Mouse (Mus musculus) embryonic fibroblast, embryonic 13.5 days (primary cell): ENCODE results near the gene Cap2. TPM values are rescaled to one million over a fixed set of nuclear protein-coding genes. Genes with fewer than 3 reads are reported as not detected.

Source experiments
- H3K27ac ChIP-seq: 2 replicates; pipeline ENCODE4 v1.5.1; 2012; ENCODE audit warnings: low read length, control low read depth, inconsistent platforms; ENCODE audit not compliant: insufficient read depth
- H3K4me1 ChIP-seq: 2 replicates; pipeline ENCODE4 v1.6.1; 2011; ENCODE audit warnings: low read length; ENCODE audit not compliant: control insufficient read depth, insufficient read depth
- H3K4me3 ChIP-seq: 2 replicates; pipeline ENCODE4 v1.5.1; 2011; ENCODE audit warnings: mild to moderate bottlenecking, control low read depth, low read length; ENCODE audit not compliant: insufficient read depth
- CTCF ChIP-seq: IDR thresholded peaks from 2 replicates; pipeline ENCODE4 v1.5.1; 2011; ENCODE audit warnings: mild to moderate bottlenecking, control low read depth, low read length, moderate library complexity, borderline replicate concordance; ENCODE audit not compliant: insufficient read depth
- POLR2A ChIP-seq: IDR thresholded peaks from 2 replicates; pipeline ENCODE4 v1.6.1; 2011; ENCODE audit warnings: low read depth, mild to moderate bottlenecking, control low read depth, low read length, moderate library complexity
- polyA plus RNA-seq: library from polyadenylated mRNA; stranded (reverse); fragments of >200 nt; gene quantifications from 2 replicates; pipeline ENCODE4 v1.2.4, GENCODE M21; 2011; ENCODE audit warnings: low read depth; ENCODE audit not compliant: missing spikeins, insufficient read length

The Cap2 gene
- polyA plus RNA-seq, result 24.8 and 27.6 TPM in 2 replicates

GRCm38 (mm10) chr13:46501800-46502389, at the start of gene Cap2:
TSS of gene Cap2 (plus strand) at chr13:46501848.
- peak within 1 kb of the TSS; percentile 53 for H3K4me3 ChIP-seq
- TF ChIP-seq CTCF, result no peak
- peak; percentile 59; the same call in 1 of the 2 replicates for TF ChIP-seq POLR2A
- H3K4me1 ChIP-seq, result no peaks in the 10 kb centered on the region
- no peak within 1 kb of the TSS for H3K27ac ChIP-seq

- TF ChIP-seq POLR2A (no peak), CTCF (no peak)
- Histone ChIP-seq H3K4me3 (no peak overlapping the region), H3K27ac (no peak overlapping the region), H3K4me1 (peaks cover 5% of the 10 kb centered on the region; the same call in 1 of the 2 replicates)
Observed at GRCm38 (mm10) chr13:46459546-46459945, 42.1 kb upstream of the Cap2 start.

GRCm38 (mm10) chr13:46462280-46462679, 39.4 kb upstream of the Cap2 start:
- Histone ChIP-seq H3K4me3 (no peak overlapping the region), H3K27ac (no peak overlapping the region), H3K4me1 (peaks cover 5% of the 10 kb centered on the region; the same call in 1 of the 2 replicates)
- TF ChIP-seq POLR2A (no peak), CTCF (no peak)

GRCm38 (mm10) chr13:46463764-46464163, 37.9 kb upstream of the Cap2 start:
- no peak overlapping the region for H3K4me3 ChIP-seq
- no peak overlapping the region; the same call in 1 of the 2 replicates for H3K27ac ChIP-seq
- TF ChIP-seq CTCF (no peak), POLR2A (no peak)
- peaks cover 5% of the 10 kb centered on the region; the same call in 1 of the 2 replicates for H3K4me1 ChIP-seq

GRCm38 (mm10) chr13:46468251-46468650, 33.4 kb upstream of the Cap2 start:
- no peak overlapping the region for H3K4me3 ChIP-seq
- H3K4me1 ChIP-seq, result peaks cover 5% of the 10 kb centered on the region; the same call in 1 of the 2 replicates
- no peak for TF ChIP-seq POLR2A
- TF ChIP-seq CTCF, result no peak
- H3K27ac ChIP-seq, result no peak overlapping the region

GRCm38 (mm10) chr13:46469536-46469935, 32.1 kb upstream of the Cap2 start:
- no peak for TF ChIP-seq CTCF
- no peak for TF ChIP-seq POLR2A
- Histone ChIP-seq H3K27ac (no peak overlapping the region), H3K4me3 (no peak overlapping the region), H3K4me1 (peaks cover under 1% of the 10 kb centered on the region; the same call in 1 of the 2 replicates)

GRCm38 (mm10) chr13:46481271-46481670, 20.4 kb upstream of the Cap2 start:
- no peak for TF ChIP-seq POLR2A
- Histone ChIP-seq H3K27ac (no peak overlapping the region), H3K4me1 (no peaks in the 10 kb centered on the region), H3K4me3 (no peak overlapping the region)

- H3K4me3 ChIP-seq, result no peak overlapping the region
- H3K4me1 ChIP-seq, result no peaks in the 10 kb centered on the region; the same call in 1 of the 2 replicates
- no peak overlapping the region for H3K27ac ChIP-seq
- TF ChIP-seq POLR2A (no peak), CTCF (no peak)
Observed at GRCm38 (mm10) chr13:46485605-46486004, 16.0 kb upstream of the Cap2 start.

GRCm38 (mm10) chr13:46488166-46488565, 13.5 kb upstream of the Cap2 start:
- Histone ChIP-seq H3K4me1 (no peaks in the 10 kb centered on the region; the same call in 1 of the 2 replicates), H3K4me3 (no peak overlapping the region), H3K27ac (no peak overlapping the region)
- no peak for TF ChIP-seq POLR2A
- TF ChIP-seq CTCF, result no peak

- TF ChIP-seq POLR2A, result no peak
- TF ChIP-seq CTCF, result no peak
- no peaks in the 10 kb centered on the region; the same call in 1 of the 2 replicates for H3K4me1 ChIP-seq
- H3K27ac ChIP-seq, result no peak overlapping the region
- no peak overlapping the region for H3K4me3 ChIP-seq
Observed at GRCm38 (mm10) chr13:46490644-46491043, 11.0 kb upstream of the Cap2 start.
